Mouse (Mus musculus) stomach, postnatal 0 days (tissue): Measurements from ENCODE around the gene Fam206a.

Experiments used
- CTCF ChIP-seq: IDR thresholded peaks from 2 replicates; pipeline ENCODE4 v1.5.1; 2016; ENCODE audit warnings: antibody characterized with exemption, low read depth, mild to moderate bottlenecking, moderate library complexity
- EP300 ChIP-seq: optimal IDR thresholded peaks from 2 replicates; pipeline ENCODE3; 2016; ENCODE audit warnings: antibody characterized with exemption

DNA sequence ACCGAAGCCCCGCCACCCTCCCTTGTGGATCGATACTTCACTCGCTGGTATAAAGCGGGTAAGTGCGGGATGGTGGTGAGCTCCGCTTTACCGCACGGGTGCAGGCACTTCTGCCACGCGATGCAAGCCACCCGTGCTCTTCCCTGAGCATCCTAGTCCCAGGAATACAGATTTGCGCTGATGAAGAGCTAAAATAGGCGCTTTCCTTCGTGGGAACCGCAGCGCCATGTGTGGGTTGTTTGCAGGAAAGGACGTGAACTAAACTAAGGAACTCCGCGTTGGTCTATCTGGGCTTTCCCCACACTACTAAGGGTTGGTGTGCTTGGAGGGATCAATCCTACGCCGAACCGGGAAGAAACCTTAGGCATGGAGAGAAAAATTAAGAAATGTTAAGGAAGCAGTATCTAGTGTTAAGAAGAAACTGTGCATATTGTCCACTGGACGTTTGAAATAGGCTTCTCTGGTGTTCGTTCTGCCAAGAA, 565 bp downstream of the Fam206a start:
- TF ChIP-seq CTCF, result 0 out of 2 replicates have a peak, but pooled peaks have one; percentile 5
- no peak for TF ChIP-seq EP300
